Mouse (Mus musculus): ENCODE measurements around the gene Mgst2. TPM values are rescaled to one million over a fixed set of nuclear protein-coding genes. Genes with fewer than 3 reads are reported as not detected.

The Mgst2 gene
- total RNA-seq, 2 experiments from 2014 or later: 0.48 to 0.60 TPM

- DNase-seq (ENCODE audit: low spot score): peak; percentile 35
- intact Hi-C loops (cut with DNase I): no loop called here
Observed at GRCm38 (mm10) chr3:51652292-51652691, 7.9 kb upstream of the Mgst2 start.

- DNase-seq (ENCODE audit: low spot score): peak; percentile 17
- intact Hi-C loops (cut with DNase I): no loop called here
Observed at GRCm38 (mm10) chr3:51652701-51653100, 7.5 kb upstream of the Mgst2 start.

- intact Hi-C loops (cut with DNase I): no loop called here
- no peak for DNase-seq (ENCODE audit: low spot score)
Observed at GRCm38 (mm10) chr3:51654303-51655055, 5.7 kb upstream of the Mgst2 start.

GRCm38 (mm10) chr3:51659415-51659814, 745 bp upstream of the Mgst2 start:
- intact Hi-C loops (cut with DNase I): no loop called here
- DNase-seq (ENCODE audit: low spot score): no peak

- DNase-seq (ENCODE audit: low spot score): no peak
- intact Hi-C loops (cut with DNase I): no loop called here
Observed at GRCm38 (mm10) chr3:51660821-51661276, 689 bp downstream of the Mgst2 start.

- intact Hi-C loops (cut with DNase I): no loop called here
- DNase-seq (ENCODE audit: low spot score): no peak
Observed at GRCm38 (mm10) chr3:51661376-51661775, 1.2 kb downstream of the Mgst2 start.

- intact Hi-C loops (cut with DNase I): no loop called here
- DNase-seq (ENCODE audit: low spot score): no peak
Observed at GRCm38 (mm10) chr3:51661880-51662550, 1.9 kb downstream of the Mgst2 start.

- intact Hi-C loops (cut with DNase I): no loop called here
- no peak for DNase-seq (ENCODE audit: low spot score)
Observed at GRCm38 (mm10) chr3:51662557-51662956, 2.4 kb downstream of the Mgst2 start.

- intact Hi-C loops (cut with DNase I): no loop called here
- no peak for DNase-seq (ENCODE audit: low spot score)
Observed at GRCm38 (mm10) chr3:51668607-51669006, 8.4 kb downstream of the Mgst2 start.

GRCm38 (mm10) chr3:51670414-51671070, 10.4 kb downstream of the Mgst2 start:
- no peak for DNase-seq (ENCODE audit: low spot score)
- intact Hi-C loops (cut with DNase I): no loop called here

- intact Hi-C loops (cut with DNase I): no loop called here
- DNase-seq (ENCODE audit: low spot score): no peak
Observed at GRCm38 (mm10) chr3:51671071-51671469, 10.9 kb downstream of the Mgst2 start.

- DNase-seq (ENCODE audit: low spot score): no peak
- intact Hi-C loops (cut with DNase I): no loop called here
Observed at GRCm38 (mm10) chr3:51672631-51673030, 12.5 kb downstream of the Mgst2 start.

GRCm38 (mm10) chr3:51673408-51674086, 13.4 kb downstream of the Mgst2 start:
- intact Hi-C loops (cut with DNase I): no loop called here
- peak; percentile 14 for DNase-seq (ENCODE audit: low spot score)

GRCm38 (mm10) chr3:51674963-51675362, 14.8 kb downstream of the Mgst2 start:
- intact Hi-C loops (cut with DNase I): no loop called here
- no peak for DNase-seq (ENCODE audit: low spot score)

GRCm38 (mm10) chr3:51685539-51685938, 25.4 kb downstream of the Mgst2 start:
- no peak for DNase-seq (ENCODE audit: low spot score)
- intact Hi-C loops (cut with DNase I): no loop called here

- no peak for DNase-seq (ENCODE audit: low spot score)
- intact Hi-C loops (cut with DNase I): no loop called here
Observed at GRCm38 (mm10) chr3:51686316-51686715, 26.2 kb downstream of the Mgst2 start.

GRCm38 (mm10) chr3:51686791-51687190, 26.6 kb downstream of the Mgst2 start:
- intact Hi-C loops (cut with DNase I): no loop called here
- no peak for DNase-seq (ENCODE audit: low spot score)

- intact Hi-C loops (cut with DNase I): no loop called here
- DNase-seq (ENCODE audit: low spot score): no peak
Observed at GRCm38 (mm10) chr3:51688725-51689124, 28.6 kb downstream of the Mgst2 start.

- intact Hi-C loops (cut with DNase I): no loop called here
Observed at GRCm38 (mm10) chr3:51693196-51693595, 33.0 kb downstream of the Mgst2 start.

GRCm38 (mm10) chr3:51694576-51694975, 34.4 kb downstream of the Mgst2 start:
- DNase-seq (ENCODE audit: low spot score): no peak
- intact Hi-C loops (cut with DNase I): no loop called here

More at GRCm38 (mm10) chr3:51693196-51693595, 33.0 kb downstream of the Mgst2 start:
- no peak for DNase-seq (ENCODE audit: low spot score)

Data from heart, postnatal 25 days (tissue).